Mouse (Mus musculus) kidney, adult 2 months (tissue): ENCODE results near the gene C8a.

Experiments
- CTCF ChIP-seq: fragments of 200-500 bp; conservative IDR thresholded peaks from 2 replicates; pipeline ENCODE4 v1.5.1; 2011; ENCODE audit warnings: low read depth, mild to moderate bottlenecking, control low read depth, low read length, moderate library complexity, mixed read lengths; ENCODE audit not compliant: insufficient read depth, insufficient read length
- POLR2A ChIP-seq: fragments of 200-500 bp; IDR thresholded peaks from one replicate; pipeline ENCODE4 v1.6.1; 2011; ENCODE audit warnings: low read depth, low read length, control low read depth

DNA sequence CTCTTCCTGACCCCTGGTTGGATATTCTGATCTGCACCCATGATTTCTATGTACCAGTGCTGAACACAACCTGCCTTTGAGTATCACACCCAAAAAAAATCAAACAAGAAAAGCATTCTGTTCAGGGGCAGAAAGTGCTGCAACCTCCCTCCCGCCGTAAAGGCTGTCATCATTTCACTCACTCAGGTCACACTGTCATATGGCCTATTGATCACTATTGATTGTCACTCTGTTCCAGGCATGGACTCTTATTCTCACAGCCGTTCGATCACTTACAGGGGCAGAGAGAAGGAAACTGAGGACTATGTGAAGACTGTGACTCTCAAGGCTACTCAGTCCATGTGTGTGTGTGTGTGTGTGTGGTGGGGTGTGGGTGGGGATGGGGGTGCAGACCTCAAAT, 108.0 kb downstream of the C8a start:
- no peak for TF ChIP-seq CTCF
- no peak for TF ChIP-seq POLR2A
